Mouse (Mus musculus) lung, postnatal 0 days (tissue): Measurements from ENCODE around the gene Tmem175. TPM values are rescaled to one million over a fixed set of nuclear protein-coding genes. Genes with fewer than 3 reads are reported as not detected.

Experiments
- ATAC-seq: fragments of 200-750 bp; cut with Nextera tagmentation; 2 replicates; pipeline ENCODE4 v1.8.0; 2017; ENCODE audit warnings: moderate library complexity
- DNase-seq: peaks from one replicate; pipeline ENCODE4 v3.0.0-alpha.2; 2016; ENCODE audit warnings: low spot score
- H3K27ac ChIP-seq: fragments of 300-500 bp; sonication (generic); 2 replicates; pipeline ENCODE4 v1.5.1; 2014; ENCODE audit warnings: antibody characterized with exemption, mild to moderate bottlenecking, low read length, mixed read lengths
- H3K27me3 ChIP-seq: fragments of 300-500 bp; sonication (generic); replicated peaks from 2 replicates; pipeline ENCODE4 v1.6.1; 2014; ENCODE audit warnings: low read length, mixed read lengths; ENCODE audit not compliant: insufficient read depth
- H3K36me3 ChIP-seq: fragments of 300-500 bp; sonication (generic); 2 replicates; pipeline ENCODE4 v1.6.1; 2014; ENCODE audit warnings: low read length, mixed read lengths; ENCODE audit not compliant: insufficient read depth
- H3K4me1 ChIP-seq: fragments of 300-500 bp; sonication (generic); 2 replicates; pipeline ENCODE4 v1.6.1; 2014; ENCODE audit warnings: antibody characterized with exemption, low read depth, low read length, mixed read lengths; ENCODE audit not compliant: insufficient read depth
- H3K4me2 ChIP-seq: fragments of 300-500 bp; sonication (generic); replicated peaks from 2 replicates; pipeline ENCODE4 v1.6.1; 2014; ENCODE audit warnings: low read depth, mild to moderate bottlenecking, low read length, moderate library complexity, mixed read lengths
- H3K4me3 ChIP-seq: fragments of 300-500 bp; sonication (generic); 2 replicates; pipeline ENCODE4 v1.5.1; 2014; ENCODE audit warnings: low read depth, low read length
- H3K9ac ChIP-seq: fragments of 300-500 bp; sonication (generic); replicated peaks from 2 replicates; pipeline ENCODE4 v1.6.1; 2014; ENCODE audit warnings: low read depth, mild to moderate bottlenecking
- H3K9me3 ChIP-seq: fragments of 300-500 bp; sonication (generic); 2 replicates; pipeline ENCODE4 v1.6.1; 2016; ENCODE audit warnings: low read length, mixed read lengths
- CTCF ChIP-seq: IDR thresholded peaks from 2 replicates; pipeline ENCODE4 v1.5.1; 2016; ENCODE audit warnings: antibody characterized with exemption, mild to moderate bottlenecking
- EP300 ChIP-seq: IDR thresholded peaks from 2 replicates; pipeline ENCODE4 v1.6.1; 2016; ENCODE audit warnings: antibody characterized with exemption, mild to moderate bottlenecking, control low read depth
- WGBS: fragments of 180-500 bp; shearing (Covaris S2); extraction: QIAGEN DNeasy Blood & Tissue Kit; methylation state at CpG from one replicate; pipeline ENCODE4 v1.1.7; 2014; 5-methylcytosine and 5-hydroxymethylcytosine counted together
- polyA plus RNA-seq: library from polyadenylated mRNA; unstranded; fragments of >200 nt; fragmentation: Nextera tagmentation; extraction: Ambion mirVana; gene quantifications from 2 replicates; pipeline ENCODE4 v1.2.1, GENCODE M21; 2015

The Tmem175 gene
- polyA plus RNA-seq, 1 experiment from 2014 or later: 24.8 TPM

- TF ChIP-seq EP300: no peak
- no peak for TF ChIP-seq CTCF
- no peaks in the 10 kb centered on the region for H3K9me3 ChIP-seq
- DNase-seq: no peak
- no peaks in the 10 kb centered on the region for H3K27me3 ChIP-seq
- H3K27ac ChIP-seq: no peak overlapping the region
- H3K4me2 ChIP-seq: no peak overlapping the region
- 70% methylated on average over 2 of the region's 2 CpGs for WGBS
- no peak overlapping the region for H3K9ac ChIP-seq
- no peak overlapping the region for H3K4me3 ChIP-seq
- no peak for ATAC-seq
- peaks cover 14% of the 10 kb centered on the region; the same call in 1 of the 2 replicates for H3K4me1 ChIP-seq
- H3K36me3 ChIP-seq: peaks cover 10% of the 10 kb centered on the region
Observed at GRCm38 (mm10) chr5:108674624-108675023, 45.1 kb downstream of the Tmem175 start.

- Histone ChIP-seq H3K4me1 (peaks cover 9% of the 10 kb centered on the region; the same call in 1 of the 2 replicates), H3K9me3 (no peaks in the 10 kb centered on the region), H3K9ac (no peak within 1 kb of the TSS), H3K27me3 (no peaks in the 10 kb centered on the region), H3K4me3 (no peak within 1 kb of the TSS), H3K4me2 (no peak within 1 kb of the TSS), H3K36me3 (peaks cover 10% of the 10 kb centered on the region), H3K27ac (no peak within 1 kb of the TSS)
- ATAC-seq: no peak
- 59% methylated on average over 9 of the region's 9 CpGs for WGBS
- no peak for TF ChIP-seq EP300
- DNase-seq: no peak
Observed at GRCm38 (mm10) chr5:108675251-108675816, 45.8 kb downstream of the Tmem175 start, which contains the start of gene Slc26a1. Gene Slc26a1, minus strand, starts transcription at chr5:108675569.

DNA sequence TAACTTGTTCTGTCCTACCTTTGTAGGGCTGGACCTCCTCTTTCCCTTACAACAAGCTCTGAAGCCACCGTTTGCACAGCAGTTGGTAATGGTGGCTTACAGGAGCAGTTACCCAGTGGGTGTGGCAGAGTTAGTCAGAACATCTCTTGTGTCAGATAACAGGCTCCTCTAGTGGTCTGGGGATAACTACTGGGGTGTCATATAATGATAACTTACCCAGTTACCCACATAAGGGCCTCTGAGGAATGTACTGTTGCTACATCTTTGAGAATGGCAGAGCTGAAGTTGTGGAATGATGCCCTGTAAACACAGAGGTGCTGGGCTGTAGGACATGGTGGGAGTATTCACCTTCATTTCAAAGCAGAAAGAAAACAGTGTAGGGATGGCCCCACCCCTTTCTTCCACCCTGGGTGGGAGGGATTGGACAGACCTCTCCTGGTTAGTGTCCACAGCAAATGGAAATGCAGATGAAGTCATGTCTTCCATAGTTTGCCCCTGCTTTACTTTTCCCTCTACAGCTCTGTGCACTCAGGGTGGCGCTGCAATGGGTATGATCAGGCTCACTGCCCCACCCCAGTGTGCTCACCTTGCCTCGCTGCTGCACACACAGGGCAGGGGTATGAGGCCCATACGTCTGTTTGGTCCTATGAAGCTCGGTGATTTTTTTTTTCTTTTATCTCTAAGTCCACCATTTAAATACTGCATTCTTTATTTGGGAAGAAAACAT lies 47.4 kb downstream of the Tmem175 start:
- H3K4me1 ChIP-seq: peaks cover 9% of the 10 kb centered on the region; the same call in 1 of the 2 replicates
- WGBS: 14% methylated on average over 5 of the region's 5 CpGs
- H3K9ac ChIP-seq: no peak overlapping the region
- no peaks in the 10 kb centered on the region for H3K9me3 ChIP-seq
- peak overlapping the region; percentile 51 for H3K4me2 ChIP-seq
- 0 out of 2 replicates have a peak overlapping the region, but pooled peaks have one; percentile 17 for H3K4me3 ChIP-seq
- no peaks in the 10 kb centered on the region for H3K27me3 ChIP-seq
- DNase-seq (peak; percentile 16), ATAC-seq (peak; percentile 14; the same call in 1 of the 2 replicates)
- H3K27ac ChIP-seq: no peak overlapping the region
- peaks cover 6% of the 10 kb centered on the region for H3K36me3 ChIP-seq
- TF ChIP-seq CTCF (no peak), EP300 (no peak)

DNA sequence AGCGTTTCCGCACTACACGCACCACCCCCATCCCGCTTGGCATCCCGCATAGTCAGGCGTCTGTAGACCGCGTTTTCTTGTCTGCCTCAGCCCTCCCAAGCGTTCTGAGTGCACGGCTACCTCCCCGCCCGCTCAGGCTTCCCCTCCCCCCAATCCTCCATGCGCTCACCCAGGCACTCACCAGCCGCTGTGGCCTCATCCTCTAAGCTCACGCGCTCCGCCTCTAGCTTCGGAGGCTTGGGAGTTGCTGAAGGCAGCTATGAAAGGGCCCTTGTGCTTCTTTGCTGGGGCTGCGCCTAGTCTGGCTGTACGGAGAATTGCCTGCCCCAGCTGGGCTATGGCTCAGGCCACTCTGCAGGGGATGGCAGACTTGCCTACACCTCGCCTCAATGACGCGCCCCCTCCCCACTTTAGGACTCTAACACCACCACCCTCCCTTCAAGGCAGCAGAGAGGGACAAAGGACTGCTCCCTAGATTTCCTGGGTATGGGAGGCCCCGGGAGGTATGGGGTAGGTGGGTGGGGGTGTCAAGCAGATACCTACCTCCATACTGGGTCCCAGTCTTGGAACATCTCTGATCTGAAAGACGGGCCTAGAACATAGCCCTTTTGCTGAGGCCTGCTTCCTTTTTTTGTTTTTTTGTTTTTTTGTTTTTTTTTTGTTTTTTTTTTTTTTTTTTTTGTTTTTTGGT lies 48.2 kb downstream of the Tmem175 start:
- ATAC-seq (peak; percentile 82), DNase-seq (peak; percentile 70)
- H3K4me2 ChIP-seq: peak overlapping the region; percentile 51
- WGBS: 8% methylated on average over 25 of the region's 25 CpGs
- peaks cover 9% of the 10 kb centered on the region; the same call in 1 of the 2 replicates for H3K4me1 ChIP-seq
- H3K27ac ChIP-seq: peak overlapping the region; percentile 26; the same call in 1 of the 2 replicates
- H3K27me3 ChIP-seq: no peaks in the 10 kb centered on the region
- no peaks in the 10 kb centered on the region for H3K9me3 ChIP-seq
- H3K36me3 ChIP-seq: no peaks in the 10 kb centered on the region; the same call in 1 of the 2 replicates
- no peak overlapping the region for H3K9ac ChIP-seq
- peak overlapping the region; percentile 17 for H3K4me3 ChIP-seq
- TF ChIP-seq CTCF (peak; percentile 20; the same call in 1 of the 2 replicates), EP300 (no peak)

DNA sequence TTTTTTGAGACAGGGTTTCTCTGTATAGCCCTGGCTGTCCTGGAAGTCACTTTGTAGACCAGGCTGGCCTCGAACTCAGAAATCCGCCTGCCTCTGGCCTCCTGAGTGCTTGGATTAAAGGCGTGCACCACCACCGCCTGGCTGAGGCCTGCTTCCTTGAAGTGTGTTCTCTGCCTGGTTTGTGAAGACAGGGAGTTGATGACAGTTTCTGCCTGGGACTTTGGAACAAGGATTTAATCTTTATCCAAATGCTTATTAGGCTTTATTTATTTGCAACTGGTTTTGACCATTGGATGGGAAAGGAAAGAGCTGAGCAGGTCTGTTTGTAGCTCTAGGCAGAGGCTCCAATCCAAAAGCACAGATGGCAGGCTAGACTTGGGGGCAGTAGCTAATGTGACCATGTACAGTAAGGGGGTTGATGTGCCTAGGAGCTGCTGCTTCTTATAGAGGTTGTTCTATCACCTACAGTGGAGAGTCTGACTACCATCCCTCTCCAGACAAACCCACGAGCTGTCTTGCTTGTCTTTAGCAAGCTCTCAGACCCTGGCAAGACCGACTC lies 48.8 kb downstream of the Tmem175 start:
- Histone ChIP-seq H3K4me1 (peaks cover 9% of the 10 kb centered on the region; the same call in 1 of the 2 replicates), H3K27me3 (no peaks in the 10 kb centered on the region), H3K9me3 (no peaks in the 10 kb centered on the region), H3K36me3 (no peaks in the 10 kb centered on the region), H3K9ac (no peak overlapping the region), H3K4me2 (no peak overlapping the region), H3K27ac (no peak overlapping the region), H3K4me3 (no peak overlapping the region)
- TF ChIP-seq CTCF (no peak), EP300 (no peak)
- WGBS: 90% methylated on average over 6 of the region's 6 CpGs
- DNase-seq (no peak), ATAC-seq (no peak)

DNA sequence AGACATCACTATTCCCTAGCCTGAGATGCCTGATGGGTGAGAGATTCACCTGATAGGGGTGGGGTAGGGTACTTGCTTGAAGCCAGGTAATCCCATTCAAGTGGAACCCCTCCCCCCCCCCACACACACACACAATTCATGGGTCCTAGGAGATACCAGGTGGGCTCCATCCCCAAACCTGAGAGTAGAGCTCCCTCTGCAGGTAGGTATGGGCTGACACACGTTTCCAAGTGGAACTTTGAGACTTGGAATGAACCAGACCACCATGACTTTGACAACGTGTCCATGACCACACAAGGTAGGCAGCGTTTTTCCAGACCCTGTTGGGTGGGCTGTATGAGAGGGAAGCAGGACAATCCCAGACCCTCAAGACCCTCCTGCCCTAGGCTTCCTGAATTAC lies 50.3 kb downstream of the Tmem175 start:
- ATAC-seq: no peak
- peak; percentile 61 for TF ChIP-seq CTCF
- no peak for TF ChIP-seq EP300
- Histone ChIP-seq H3K4me2 (no peak overlapping the region), H3K9ac (no peak overlapping the region), H3K36me3 (no peaks in the 10 kb centered on the region), H3K4me1 (peaks cover 9% of the 10 kb centered on the region; the same call in 1 of the 2 replicates), H3K27ac (no peak overlapping the region), H3K4me3 (no peak overlapping the region), H3K27me3 (no peaks in the 10 kb centered on the region), H3K9me3 (no peaks in the 10 kb centered on the region)
- no peak for DNase-seq
- 40% methylated on average over 3 of the region's 3 CpGs for WGBS
